Mouse (Mus musculus) stomach, postnatal 0 days (tissue): ENCODE measurements around the gene Pou3f3.

ENCODE experiments used
- CTCF ChIP-seq: IDR thresholded peaks from 2 replicates; pipeline ENCODE4 v1.5.1; 2016; ENCODE audit warnings: antibody characterized with exemption, low read depth, mild to moderate bottlenecking, moderate library complexity
- EP300 ChIP-seq: optimal IDR thresholded peaks from 2 replicates; pipeline ENCODE3; 2016; ENCODE audit warnings: antibody characterized with exemption

DNA sequence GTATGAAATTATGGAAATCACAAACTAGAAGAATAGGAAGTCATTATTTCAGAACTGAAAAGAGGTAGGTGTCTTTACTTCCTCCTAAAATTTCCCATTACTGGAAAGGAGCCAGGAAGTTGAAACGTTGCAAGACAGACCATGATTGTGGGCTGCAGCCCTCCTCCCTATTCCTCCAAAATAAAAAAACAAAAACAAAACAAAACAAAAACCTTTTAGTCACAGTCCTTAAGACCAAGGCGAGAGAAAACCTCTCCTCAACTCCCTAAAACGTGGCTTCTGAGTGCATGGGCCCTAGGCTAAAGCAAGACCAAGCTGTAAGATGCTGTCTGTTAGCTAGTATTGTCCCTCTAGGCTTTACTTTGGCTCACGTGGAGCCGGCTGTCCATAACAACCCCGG lies 11.7 kb upstream of the Pou3f3 start:
- no peak for TF ChIP-seq CTCF
- no peak for TF ChIP-seq EP300
